Mouse (Mus musculus) myocyte (in vitro differentiated cells): ENCODE data around the gene Mapk7.

ENCODE experiments used
- CEBPB ChIP-seq: IDR thresholded peaks from 2 replicates; pipeline ENCODE4 v1.6.1; 2011; ENCODE audit warnings: mild to moderate bottlenecking, moderate library complexity; ENCODE audit not compliant: poor library complexity, insufficient read depth, severe bottlenecking
- MAX ChIP-seq: IDR thresholded peaks from one replicate; pipeline ENCODE4 v1.6.1; 2011; ENCODE audit warnings: low read depth, mild to moderate bottlenecking, control low read depth
- MYOD1 ChIP-seq, 3 experiments: IDR thresholded peaks; one replicate each; pipeline ENCODE4 v1.6.1; 2011; ENCODE audit warnings: control low read depth in 2 of 3, low read depth in 2 of 3, mild to moderate bottlenecking in 2 of 3, moderate library complexity in 1 of 3; ENCODE audit not compliant: insufficient read length in 2 of 3, control insufficient read depth in 1 of 3
- POLR2A ChIP-seq: IDR thresholded peaks from one replicate; pipeline ENCODE4 v1.6.1; 2011; ENCODE audit warnings: low read depth, mild to moderate bottlenecking, control low read depth, moderate library complexity; ENCODE audit not compliant: insufficient read length
- POLR2AphosphoS2 ChIP-seq: IDR thresholded peaks from one replicate; pipeline ENCODE4 v1.6.1; 2011; ENCODE audit warnings: low read depth, control low read depth; ENCODE audit not compliant: insufficient read length
- TCF12 ChIP-seq: IDR thresholded peaks from one replicate; pipeline ENCODE4 v1.6.1; 2011; ENCODE audit warnings: mild to moderate bottlenecking, control low read depth; ENCODE audit not compliant: poor library complexity, insufficient read depth, severe bottlenecking
- TCF3 ChIP-seq: IDR thresholded peaks from one replicate; pipeline ENCODE4 v1.6.1; 2011; ENCODE audit warnings: low read depth, control low read depth; ENCODE audit not compliant: insufficient read length
- USF1 ChIP-seq: IDR thresholded peaks from one replicate; pipeline ENCODE4 v1.6.1; 2011; ENCODE audit warnings: low read depth, mild to moderate bottlenecking, control low read depth, moderate library complexity

GRCm38 (mm10) chr11:61532820-61533219 lies 38.6 kb upstream of the Mapk7 start:
- TF ChIP-seq CEBPB (no peak), TCF12 (no peak), POLR2A (no peak), POLR2AphosphoS2 (no peak), MYOD1 (IDR thresholded peaks at IDR 0.05; ENCODE audit: control insufficient read depth in 1 of 3, insufficient read length in 2 of 3, low read depth in 2 of 3) (no peak), USF1 (no peak), TCF3 (no peak), MAX (no peak)
